Mouse (Mus musculus) naive thymus-derived CD4-positive, alpha-beta T cell, adult 2 months (primary cell): ENCODE measurements around the gene Cox10.

Source experiments
- DNase-seq: peaks from one replicate; pipeline ENCODE4 v3.0.0-alpha.2; 2011; ENCODE audit warnings: low read depth

Cox10 gene

DNA sequence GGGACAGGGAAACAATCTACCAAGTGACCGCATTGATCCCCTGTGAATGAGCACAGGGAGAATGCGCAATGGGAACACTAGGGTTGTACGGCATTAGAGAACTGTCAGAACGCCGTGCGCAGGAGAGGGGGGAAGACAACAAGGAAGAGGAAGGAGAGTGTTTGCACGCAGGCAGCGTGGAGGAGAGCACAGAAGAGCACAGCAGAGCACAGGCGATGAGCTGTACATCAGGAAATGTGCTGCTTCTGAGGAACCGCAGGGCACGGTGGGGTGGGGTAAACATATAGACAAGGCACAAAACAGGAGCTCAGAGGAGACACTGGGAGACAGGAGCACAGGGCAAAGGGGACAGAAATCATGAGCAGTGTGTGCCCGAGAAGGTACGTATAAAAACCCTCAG lies 31.8 kb downstream of the Cox10 start:
- peak; percentile 75 for DNase-seq

DNA sequence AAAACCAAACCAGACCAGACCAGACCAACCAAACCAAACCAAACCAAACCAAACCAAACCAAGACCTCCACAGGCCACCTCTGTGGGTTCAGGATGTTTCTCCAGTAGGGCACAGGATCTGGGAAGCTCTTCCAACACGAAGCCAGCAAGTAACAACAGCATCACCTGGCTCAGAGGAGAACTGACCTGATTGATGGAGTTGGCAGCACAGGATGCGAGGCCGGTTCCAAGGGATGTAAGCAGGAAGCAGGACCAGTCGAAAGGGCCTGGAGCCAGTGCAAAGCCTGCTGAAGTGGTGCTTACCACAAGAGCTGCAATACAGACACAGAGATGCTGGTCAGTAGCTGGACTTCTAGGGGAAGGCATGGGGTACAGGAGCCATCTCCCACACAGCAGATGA lies 34.2 kb downstream of the Cox10 start:
- DNase-seq = no peak

DNA sequence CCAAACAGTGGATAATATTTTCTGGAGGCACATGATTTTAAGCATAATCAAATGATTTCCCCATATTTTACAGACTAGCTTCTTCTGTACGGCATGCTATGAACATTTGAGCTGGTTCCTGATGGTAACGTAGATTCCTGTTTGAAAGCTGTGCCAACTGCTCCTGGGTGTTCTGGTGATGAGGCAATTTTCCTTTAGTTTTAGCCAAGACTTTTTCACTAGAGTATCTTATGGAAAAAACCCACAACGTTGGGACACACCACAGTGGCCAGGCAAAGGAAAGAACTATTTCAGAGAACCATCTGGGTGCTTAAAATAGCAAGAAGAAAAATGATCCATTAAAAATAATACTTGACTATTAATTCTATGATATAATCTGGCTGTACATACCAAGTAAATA lies 35.2 kb downstream of the Cox10 start:
- DNase-seq = no peak

DNA sequence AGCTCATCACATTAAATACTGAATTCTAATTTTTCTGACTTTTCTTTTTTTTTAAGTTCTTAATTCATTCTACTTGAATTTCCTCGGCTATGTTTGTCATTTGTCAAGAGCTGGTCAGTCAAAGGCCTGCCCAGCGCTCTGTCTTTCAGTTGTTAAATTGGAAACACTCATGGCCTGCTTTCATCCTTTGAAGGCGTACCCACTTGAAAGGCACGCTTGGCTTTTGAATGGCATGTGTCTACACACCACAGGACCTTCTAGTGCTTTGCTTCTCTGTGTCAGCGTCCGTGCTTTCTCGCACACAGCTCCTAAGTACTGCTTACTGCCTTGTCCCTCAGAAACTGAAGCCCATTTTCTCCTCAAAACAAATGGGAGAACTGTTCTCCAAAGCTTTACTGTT lies 38.0 kb downstream of the Cox10 start:
- peak; percentile 64 for DNase-seq

DNA sequence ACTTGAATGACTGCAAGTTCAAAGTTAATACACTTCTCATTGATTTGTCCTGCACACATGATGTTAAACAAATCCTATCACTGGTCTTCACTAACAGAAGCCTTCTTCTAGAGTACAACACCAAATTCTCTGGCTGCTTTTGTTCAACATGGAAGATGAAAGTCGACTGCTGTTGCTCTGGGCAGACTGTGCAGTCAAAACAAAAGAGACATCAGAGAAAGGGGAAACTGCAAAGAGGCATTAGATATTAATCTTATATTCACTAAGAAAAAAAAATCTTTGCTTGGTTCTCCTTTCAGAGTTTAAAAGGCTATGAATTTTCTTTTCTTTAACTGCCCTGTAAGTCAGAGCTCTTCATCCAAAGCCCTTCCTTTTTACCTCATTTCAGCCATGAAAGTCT lies 39.7 kb downstream of the Cox10 start:
- DNase-seq = peak; percentile 44

DNA sequence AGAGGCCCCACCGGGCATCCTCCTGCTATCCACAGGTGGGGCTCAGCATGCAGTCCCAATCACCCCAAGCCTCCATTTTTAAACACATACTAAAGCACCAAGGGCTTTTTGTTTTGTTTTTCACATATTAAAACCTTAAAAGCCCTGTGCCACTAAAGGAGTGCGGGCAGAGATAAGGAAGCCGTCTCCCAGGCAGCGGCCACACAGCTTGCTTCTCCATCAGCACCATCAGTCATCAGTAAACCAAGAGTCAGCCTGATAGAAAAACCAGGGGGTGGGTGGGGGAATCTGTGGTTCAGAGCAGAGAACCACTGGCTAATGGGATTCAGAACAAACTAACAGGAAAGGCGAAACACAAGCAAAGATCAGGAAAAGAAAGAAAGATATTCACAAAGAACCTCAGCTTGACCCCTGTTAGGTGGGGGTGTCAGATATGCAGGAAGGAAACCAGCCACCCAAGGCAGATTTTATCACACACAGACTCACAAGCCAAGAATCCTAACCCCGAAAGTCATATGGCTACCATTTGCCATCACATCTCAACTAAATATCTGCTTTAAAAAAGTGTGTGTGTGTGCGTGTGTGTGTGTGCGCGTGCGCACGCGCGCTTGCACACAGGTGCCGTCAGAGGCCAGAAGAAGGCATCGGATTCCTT lies 41.7 kb downstream of the Cox10 start:
- DNase-seq = peak; percentile 44

DNA sequence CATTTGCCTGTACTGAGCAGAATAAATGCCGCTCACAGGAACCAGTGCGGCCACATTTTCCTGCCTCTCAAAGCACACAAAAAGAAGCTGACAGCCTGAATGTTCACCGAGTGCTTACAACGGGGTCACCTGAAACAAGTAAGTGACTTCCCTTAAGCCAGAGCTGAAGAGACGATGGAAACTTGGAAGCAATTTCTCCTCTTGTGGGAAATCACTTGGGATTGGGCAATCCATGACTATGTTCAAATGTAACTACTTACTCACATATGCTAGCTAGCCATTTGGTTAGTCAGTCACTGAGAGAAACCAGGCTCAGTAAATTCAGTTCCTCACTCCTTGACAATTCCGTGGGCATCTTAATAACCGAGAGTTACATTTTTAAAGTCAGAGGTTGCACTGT lies 43.0 kb downstream of the Cox10 start:
- DNase-seq = no peak

DNA sequence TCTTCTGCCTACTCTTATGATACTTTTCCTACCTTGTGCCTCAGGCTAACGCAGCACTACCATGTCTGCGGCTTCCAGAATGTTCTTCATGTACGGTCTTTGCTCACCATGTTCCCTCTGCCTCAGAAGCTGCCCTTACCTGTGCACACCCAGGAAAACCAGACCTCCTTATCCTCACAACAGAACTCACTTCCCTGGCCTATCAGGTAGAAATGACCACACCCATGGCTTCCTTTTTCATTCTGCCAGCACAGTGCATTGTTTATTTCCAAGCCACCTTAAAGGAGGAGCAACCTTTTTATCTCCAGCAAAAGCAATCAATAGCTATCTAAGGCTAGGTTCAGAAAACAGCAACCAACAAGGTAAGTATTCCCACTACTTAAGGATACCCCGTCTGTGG lies 43.6 kb downstream of the Cox10 start:
- DNase-seq = no peak

DNA sequence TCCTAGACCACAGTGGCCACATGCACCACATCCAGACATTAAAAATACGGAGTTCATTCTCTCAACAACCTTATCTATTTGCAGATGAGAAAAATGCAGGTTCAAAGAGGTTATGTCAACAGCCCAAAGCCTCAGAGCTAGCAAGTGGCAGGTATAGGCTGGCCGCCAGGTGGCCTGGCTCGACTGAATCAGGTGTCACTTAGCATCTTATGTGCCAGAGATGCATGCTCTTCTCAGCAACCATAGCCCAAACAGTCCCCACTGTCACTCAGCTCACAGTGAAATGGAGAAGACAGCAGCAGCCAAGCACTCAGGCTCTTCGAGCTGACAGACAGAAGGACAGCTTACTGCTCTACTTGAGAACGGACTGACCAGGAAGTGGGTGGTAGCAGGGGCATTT lies 44.6 kb downstream of the Cox10 start:
- DNase-seq = no peak

GRCm38 (mm10) chr11:64027423-64027822 lies 51.8 kb downstream of the Cox10 start:
- no peak for DNase-seq

GRCm38 (mm10) chr11:64025843-64026242 lies 53.4 kb downstream of the Cox10 start:
- no peak for DNase-seq

GRCm38 (mm10) chr11:64024575-64024974 lies 54.7 kb downstream of the Cox10 start:
- DNase-seq = no peak

- no peak for DNase-seq
Measured at GRCm38 (mm10) chr11:64023380-64023981, 55.8 kb downstream of the Cox10 start.

GRCm38 (mm10) chr11:64022403-64023047 lies 56.7 kb downstream of the Cox10 start:
- no peak for DNase-seq

GRCm38 (mm10) chr11:64019235-64019634 lies 60.0 kb downstream of the Cox10 start:
- DNase-seq = no peak

DNA sequence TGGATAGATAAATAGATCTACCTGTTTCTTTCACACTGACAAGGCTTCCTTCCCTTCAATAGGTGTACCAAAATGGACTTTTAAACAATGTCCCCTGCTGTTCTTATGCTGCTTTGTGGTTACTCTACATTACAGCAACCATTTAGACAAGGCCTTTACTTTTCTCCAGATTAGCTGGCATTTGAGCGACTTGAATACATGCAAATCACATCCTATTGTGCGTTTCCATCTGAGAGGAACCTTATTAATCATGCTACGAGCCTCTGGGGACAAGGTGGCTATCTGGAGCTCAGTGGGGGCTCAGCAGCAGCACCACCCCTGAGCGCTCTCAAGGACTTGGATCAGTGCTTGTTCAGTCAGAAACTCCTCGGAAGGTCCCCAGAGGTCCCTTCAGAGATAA lies 61.1 kb downstream of the Cox10 start:
- DNase-seq = no peak

DNA sequence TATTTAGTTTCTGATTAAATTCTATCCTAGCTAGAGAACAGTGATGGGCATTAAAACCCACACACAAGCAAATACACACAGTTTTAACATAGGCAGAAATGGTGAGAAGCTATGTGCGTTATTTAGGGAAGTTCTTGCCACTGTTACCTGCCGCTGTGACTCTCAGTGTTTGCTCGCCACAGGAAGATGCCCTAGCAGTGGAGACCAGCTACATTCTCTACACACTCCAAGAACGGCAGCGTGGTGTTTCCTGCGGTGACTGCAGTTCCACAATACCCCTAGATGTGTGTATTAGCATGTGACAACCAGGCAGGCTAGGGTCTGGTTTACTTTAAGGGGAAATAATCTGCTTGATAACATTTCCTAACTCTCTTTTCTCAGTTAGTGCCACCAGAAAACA lies 64.0 kb downstream of the Cox10 start:
- DNase-seq = peak; percentile 58

- no peak for DNase-seq
Measured at GRCm38 (mm10) chr11:64010724-64011496, 68.4 kb downstream of the Cox10 start.

GRCm38 (mm10) chr11:64004152-64004551 lies 75.1 kb downstream of the Cox10 start:
- no peak for DNase-seq

DNA sequence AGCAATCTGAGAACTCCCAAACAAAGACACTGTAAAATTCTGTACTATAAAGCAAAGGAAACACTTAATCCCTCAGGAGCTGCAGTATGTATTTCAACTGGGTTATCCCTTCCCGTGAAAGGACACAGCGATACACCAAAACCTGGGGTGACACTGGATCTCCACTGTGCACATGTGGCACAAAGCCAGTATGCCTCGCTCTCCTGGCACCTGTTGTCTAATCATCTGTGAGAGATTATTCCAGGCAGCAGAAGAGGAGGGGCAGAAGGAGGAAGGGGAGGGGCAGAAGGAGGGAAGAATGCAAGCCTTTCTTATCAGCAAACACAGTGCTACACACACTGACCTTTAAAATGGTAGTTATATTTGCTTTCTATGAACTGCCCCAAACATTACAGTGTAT lies 75.8 kb downstream of the Cox10 start:
- DNase-seq = no peak

GRCm38 (mm10) chr11:64002629-64003028 lies 76.6 kb downstream of the Cox10 start:
- DNase-seq = no peak

GRCm38 (mm10) chr11:64001111-64001510 lies 78.2 kb downstream of the Cox10 start:
- DNase-seq = no peak
